Mouse (Mus musculus) olfactory bulb, adult 2 months (tissue): Measurements from ENCODE around the gene Plagl1.

ENCODE experiments used
- CTCF ChIP-seq: fragments of 200-500 bp; IDR thresholded peaks from 2 replicates; pipeline ENCODE4 v1.5.1; 2012; ENCODE audit warnings: low read depth, mild to moderate bottlenecking, low read length, moderate library complexity; ENCODE audit not compliant: insufficient read depth
- POLR2A ChIP-seq: fragments of 200-500 bp; IDR thresholded peaks from 2 replicates; pipeline ENCODE4 v1.6.1; 2012; ENCODE audit warnings: mild to moderate bottlenecking, low read depth, low read length, moderate library complexity; ENCODE audit not compliant: insufficient read depth

DNA sequence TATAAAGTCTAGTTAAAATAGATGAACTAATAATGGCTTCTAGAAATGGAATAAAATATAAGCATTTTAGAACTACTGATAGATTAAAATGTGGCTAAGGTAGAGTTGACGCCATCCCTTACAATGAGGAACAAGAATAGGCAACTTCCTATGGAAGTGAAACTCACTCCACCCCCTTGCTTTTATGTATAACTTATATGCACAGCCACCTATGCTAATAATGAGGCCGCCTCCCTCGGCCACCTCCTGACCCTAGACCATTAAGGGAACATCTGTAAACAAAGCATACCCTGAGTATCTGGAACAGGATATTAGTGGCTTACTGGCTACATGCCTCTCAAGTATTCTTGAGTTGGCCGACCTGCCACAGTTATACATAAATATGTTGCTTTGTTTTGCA lies 43.5 kb downstream of the Plagl1 start:
- TF ChIP-seq CTCF = no peak
- no peak for TF ChIP-seq POLR2A
